Mouse (Mus musculus): ENCODE measurements at regions not wholly inside any gene's neighbourhood (a gene's known extent, or its start where the extent isn't known, plus 50 kb on each side); places are given as distances from the start of the nearest gene placed in this dataset.

- no peak overlapping the region for H3K9ac ChIP-seq (replicated peaks; ENCODE audit: low read length, poor library complexity, severe bottlenecking)
- H3K27me3 ChIP-seq (ENCODE audit: insufficient read depth, low read length): no peaks in the 10 kb centered on the region
- H3K4me2 ChIP-seq (ENCODE audit: low read depth, low read length, poor library complexity, severe bottlenecking): no peak overlapping the region
- no peak overlapping the region for H3K4me3 ChIP-seq (ENCODE audit: low read depth, low read length)
- no peak for TF ChIP-seq CTCF (IDR thresholded peaks at IDR 0.05)
- DNase-seq (ENCODE audit: low spot score) (no peak), ATAC-seq (ENCODE audit: low FRiP score) (no peak)
- H3K9me3 ChIP-seq (ENCODE audit: low read length): no peaks in the 10 kb centered on the region
- WGBS: 73% methylated on average over 10 of the region's 10 CpGs
- H3K4me1 ChIP-seq (ENCODE audit: insufficient read depth, low read length): no peaks in the 10 kb centered on the region
- no peaks in the 10 kb centered on the region for H3K36me3 ChIP-seq (ENCODE audit: insufficient read depth, low read length)
- H3K27ac ChIP-seq (ENCODE audit: low read depth, low read length): no peak overlapping the region
Observed at GRCm38 (mm10) chr17:73023362-73024107, 84.2 kb upstream of the Lclat1 start.

GRCm38 (mm10) chr17:73027122-73027521 is 80.7 kb upstream of the Lclat1 start:
- DNase-seq (ENCODE audit: low spot score) (no peak), ATAC-seq (ENCODE audit: low FRiP score) (no peak)
- no peaks in the 10 kb centered on the region for H3K27me3 ChIP-seq (ENCODE audit: insufficient read depth, low read length)
- H3K4me3 ChIP-seq (ENCODE audit: low read depth, low read length): no peak overlapping the region
- no peak overlapping the region for H3K27ac ChIP-seq (ENCODE audit: low read depth, low read length)
- WGBS: 95% methylated on average over 5 of the region's 5 CpGs
- H3K4me1 ChIP-seq (ENCODE audit: insufficient read depth, low read length): no peaks in the 10 kb centered on the region
- no peak overlapping the region for H3K9ac ChIP-seq (replicated peaks; ENCODE audit: low read length, poor library complexity, severe bottlenecking)
- H3K36me3 ChIP-seq (ENCODE audit: insufficient read depth, low read length): no peaks in the 10 kb centered on the region
- H3K9me3 ChIP-seq (ENCODE audit: low read length): no peaks in the 10 kb centered on the region
- no peak for TF ChIP-seq CTCF (IDR thresholded peaks at IDR 0.05)
- H3K4me2 ChIP-seq (ENCODE audit: low read depth, low read length, poor library complexity, severe bottlenecking): no peak overlapping the region

GRCm38 (mm10) chr17:73031796-73032195 is 76.0 kb upstream of the Lclat1 start:
- no peak for DNase-seq (ENCODE audit: low spot score)
- Histone ChIP-seq H3K9ac (replicated peaks; ENCODE audit: low read length, poor library complexity, severe bottlenecking) (no peak overlapping the region), H3K27me3 (ENCODE audit: insufficient read depth, low read length) (no peaks in the 10 kb centered on the region), H3K36me3 (ENCODE audit: insufficient read depth, low read length) (no peaks in the 10 kb centered on the region), H3K9me3 (ENCODE audit: low read length) (no peaks in the 10 kb centered on the region), H3K4me3 (ENCODE audit: low read depth, low read length) (no peak overlapping the region), H3K4me1 (ENCODE audit: insufficient read depth, low read length) (no peaks in the 10 kb centered on the region), H3K4me2 (ENCODE audit: low read depth, low read length, poor library complexity, severe bottlenecking) (no peak overlapping the region), H3K27ac (ENCODE audit: low read depth, low read length) (no peak overlapping the region)
- no peak for TF ChIP-seq CTCF (IDR thresholded peaks at IDR 0.05)
- 69% methylated on average over 5 of the region's 5 CpGs for WGBS
- no peak for ATAC-seq (ENCODE audit: low FRiP score)

- Histone ChIP-seq H3K4me3 (ENCODE audit: low read depth, low read length) (no peak overlapping the region), H3K36me3 (ENCODE audit: insufficient read depth, low read length) (no peaks in the 10 kb centered on the region), H3K9ac (replicated peaks; ENCODE audit: low read length, poor library complexity, severe bottlenecking) (no peak overlapping the region), H3K27me3 (ENCODE audit: insufficient read depth, low read length) (no peaks in the 10 kb centered on the region), H3K4me1 (ENCODE audit: insufficient read depth, low read length) (no peaks in the 10 kb centered on the region), H3K27ac (ENCODE audit: low read depth, low read length) (no peak overlapping the region), H3K4me2 (ENCODE audit: low read depth, low read length, poor library complexity, severe bottlenecking) (no peak overlapping the region), H3K9me3 (ENCODE audit: low read length) (no peaks in the 10 kb centered on the region)
- ATAC-seq (ENCODE audit: low FRiP score): no peak
- no peak for DNase-seq (ENCODE audit: low spot score)
- TF ChIP-seq CTCF (IDR thresholded peaks at IDR 0.05): no peak
- 79% methylated on average over 3 of the region's 3 CpGs for WGBS
Observed at GRCm38 (mm10) chr17:73032326-73032725, 75.5 kb upstream of the Lclat1 start.

- ATAC-seq (ENCODE audit: low FRiP score) (no peak), DNase-seq (ENCODE audit: low spot score) (no peak)
- Histone ChIP-seq H3K4me2 (ENCODE audit: low read depth, low read length, poor library complexity, severe bottlenecking) (no peak overlapping the region), H3K4me3 (ENCODE audit: low read depth, low read length) (no peak overlapping the region), H3K27me3 (ENCODE audit: insufficient read depth, low read length) (no peaks in the 10 kb centered on the region), H3K9ac (replicated peaks; ENCODE audit: low read length, poor library complexity, severe bottlenecking) (no peak overlapping the region), H3K27ac (ENCODE audit: low read depth, low read length) (no peak overlapping the region), H3K9me3 (ENCODE audit: low read length) (no peaks in the 10 kb centered on the region), H3K4me1 (ENCODE audit: insufficient read depth, low read length) (no peaks in the 10 kb centered on the region), H3K36me3 (ENCODE audit: insufficient read depth, low read length) (no peaks in the 10 kb centered on the region)
- no peak for TF ChIP-seq CTCF (IDR thresholded peaks at IDR 0.05)
- WGBS: 81% methylated on average over 3 of the region's 3 CpGs
Observed at GRCm38 (mm10) chr17:73034420-73034819, 73.4 kb upstream of the Lclat1 start.

- no peak for ATAC-seq (ENCODE audit: low FRiP score)
- Histone ChIP-seq H3K27ac (ENCODE audit: low read depth, low read length) (no peak overlapping the region), H3K9ac (replicated peaks; ENCODE audit: low read length, poor library complexity, severe bottlenecking) (no peak overlapping the region)
Observed at GRCm38 (mm10) chr17:73034981-73035481, 72.8 kb upstream of the Lclat1 start.

More at GRCm38 (mm10) chr17:73034981-73035481, 72.8 kb upstream of the Lclat1 start:
- H3K4me3 ChIP-seq (ENCODE audit: low read depth, low read length): no peak overlapping the region
- DNase-seq (ENCODE audit: low spot score): no peak
- H3K9me3 ChIP-seq (ENCODE audit: low read length): no peaks in the 10 kb centered on the region
- 50% methylated on average over 8 of the region's 8 CpGs for WGBS
- H3K4me1 ChIP-seq (ENCODE audit: insufficient read depth, low read length): 0 out of 2 replicates have a peak, but pooled peaks cover 2% of the 10 kb centered on the region
- H3K27me3 ChIP-seq (ENCODE audit: insufficient read depth, low read length): no peaks in the 10 kb centered on the region
- no peaks in the 10 kb centered on the region for H3K36me3 ChIP-seq (ENCODE audit: insufficient read depth, low read length)
- no peak for TF ChIP-seq CTCF (IDR thresholded peaks at IDR 0.05)
- H3K4me2 ChIP-seq (ENCODE audit: low read depth, low read length, poor library complexity, severe bottlenecking): no peak overlapping the region

Measured in midbrain, postnatal 0 days (tissue).